In the genomic region with DNA sequence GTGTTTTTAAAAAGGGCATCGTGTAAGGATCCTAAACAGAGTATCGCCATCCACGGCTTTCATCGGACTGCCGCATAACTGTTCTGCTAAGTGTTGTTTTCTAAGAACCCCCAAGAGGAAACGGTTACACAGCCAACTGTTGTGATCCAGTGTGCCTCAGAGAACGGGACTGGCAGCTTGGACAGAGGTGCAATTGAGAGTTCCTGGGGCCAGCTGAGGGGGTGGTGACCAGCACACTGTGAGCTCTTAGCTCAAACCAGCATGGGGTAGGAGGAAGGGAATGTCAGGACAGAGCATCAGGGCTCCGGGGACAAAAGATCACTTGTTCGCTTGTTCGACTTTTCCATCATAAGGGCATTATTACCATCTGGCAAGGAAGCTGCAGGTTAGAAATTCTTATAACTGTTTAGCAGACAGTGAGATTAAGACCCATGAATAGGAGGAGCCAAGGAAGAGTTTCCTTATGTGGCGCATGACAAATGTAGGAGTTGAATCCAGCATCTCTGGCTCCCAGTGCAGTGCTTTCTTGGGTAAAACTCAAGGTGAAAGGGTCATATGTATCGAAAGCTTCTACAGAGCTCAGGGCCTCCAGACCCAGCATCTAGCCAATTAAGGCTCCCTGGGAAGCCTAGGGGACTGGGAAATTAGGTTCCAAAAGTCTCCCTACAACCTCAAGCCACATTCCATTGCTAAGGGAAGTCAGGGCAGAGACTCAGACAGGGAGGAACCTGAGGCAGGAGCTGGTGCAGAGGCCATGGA, we compare ENCODE assay signal across 11 mouse cellular contexts. TPM values are rescaled to one million over a fixed set of nuclear protein-coding genes. Genes with fewer than 3 reads are reported as not detected.
DNase-seq lines count a peak whose midpoint lies in the region; ATAC-seq and TF ChIP-seq lines count a peak whose summit lies in the region.
"Had no signal": no experiment of that assay in that cellular context is flagged by ENCODE, and none has a peak within 500 bp of the region (broad histone marks: within the 10 kb centered on the region; RNA-seq: fewer than 3 reads in every experiment).

No protein-coding gene starts in this region.

- peak overlapping the region; percentile 81 for H3K27ac ChIP-seq in forebrain, embryonic 10.5 days
- no peak overlapping the region for H3K27ac ChIP-seq in forebrain, embryonic 14.5 days (ENCODE audit: low read depth, low read length)
- H3K27ac ChIP-seq in embryonic facial prominence, embryonic 13.5 days, result no peak overlapping the region

- no peak for ATAC-seq in forebrain, embryonic 14.5 days
- no peak for ATAC-seq in embryonic facial prominence, embryonic 13.5 days (ENCODE audit: insufficient number of reproducible peaks, insufficient read depth, low FRiP score, low TSS enrichment, low read depth)

- 14% methylated on average over 12 of the region's 12 CpGs for WGBS in forebrain, embryonic 10.5 days
- 9% methylated on average over 12 of the region's 12 CpGs for WGBS in forebrain, embryonic 14.5 days
- 25% methylated on average over 12 of the region's 12 CpGs for WGBS in embryonic facial prominence, embryonic 13.5 days

- peak; percentile 57 for DNase-seq in forebrain, embryonic 10.5 days (ENCODE audit: extremely low spot score, low spot score)
- no peak for DNase-seq in forebrain, embryonic 14.5 days (ENCODE audit: low spot score)
- peak; percentile 40 to 60 for DNase-seq in left cerebral cortex, postnatal 10 days (ENCODE audit: extremely low spot score in 1 of 2, low spot score in 2 of 2)
- no peak for DNase-seq in thymus, adult 18-20 months
- no peak for DNase-seq in B cell, adult 2 months
- no peak for DNase-seq in gastrocnemius, adult 8-10 months (ENCODE audit: low spot score in 2 of 2)
- DNase-seq: kidney, adult 9 months had no signal

- H3K4me3 ChIP-seq in forebrain, embryonic 10.5 days, result peak overlapping the region; percentile 18; the same call in 1 of the 2 replicates
- no peak overlapping the region for H3K4me3 ChIP-seq in forebrain, embryonic 14.5 days (ENCODE audit: low read depth, low read length)
- peak overlapping the region; percentile 30 for H3K4me3 ChIP-seq in E14TG2a.4 (replicated peaks; ENCODE audit: low read length)
- H3K4me3 ChIP-seq in embryonic facial prominence, embryonic 13.5 days, result no peak overlapping the region

- peaks cover 3% of the 10 kb centered on the region; the same call in 1 of the 2 replicates for H3K9me3 ChIP-seq in forebrain, embryonic 10.5 days
- H3K9me3 ChIP-seq in forebrain, embryonic 14.5 days (replicated peaks; ENCODE audit: control insufficient read depth, low read length), result no peaks in the 10 kb centered on the region
- H3K9me3 ChIP-seq in E14TG2a.4 (ENCODE audit: low read length), result no peaks in the 10 kb centered on the region
- no peaks in the 10 kb centered on the region for H3K9me3 ChIP-seq in embryonic facial prominence, embryonic 13.5 days

- peaks cover 54% of the 10 kb centered on the region for H3K4me1 ChIP-seq in forebrain, embryonic 10.5 days
- peaks cover 2% of the 10 kb centered on the region; the same call in 1 of the 2 replicates for H3K4me1 ChIP-seq in forebrain, embryonic 14.5 days (ENCODE audit: control insufficient read depth, insufficient read depth, low read length)
- H3K4me1 ChIP-seq in E14TG2a.4 (replicated peaks; ENCODE audit: low read depth, low read length), result peaks cover 84% of the 10 kb centered on the region
- peaks cover 13% of the 10 kb centered on the region for H3K4me1 ChIP-seq in embryonic facial prominence, embryonic 13.5 days

- no peak overlapping the region for H3K9ac ChIP-seq in forebrain, embryonic 14.5 days (ENCODE audit: low read length)
- H3K9ac ChIP-seq in embryonic facial prominence, embryonic 13.5 days, result no peak overlapping the region

- intact Hi-C loops in left cerebral cortex, postnatal 10 days (cut with DNase I), result no loop called here

- TF ChIP-seq CTCF in E14TG2a.4 (conservative IDR thresholded peaks at IDR 0.05; ENCODE audit: low read length), result no peak

- no peak overlapping the region for H3K4me2 ChIP-seq in forebrain, embryonic 14.5 days (ENCODE audit: low read length)
- H3K4me2 ChIP-seq in embryonic facial prominence, embryonic 13.5 days, result peak overlapping the region; percentile 18; the same call in 1 of the 2 replicates

- no peaks in the 10 kb centered on the region for H3K36me3 ChIP-seq in forebrain, embryonic 10.5 days (replicated peaks)
- H3K36me3 ChIP-seq in forebrain, embryonic 14.5 days (ENCODE audit: control insufficient read depth, insufficient read depth, low read length), result no peaks in the 10 kb centered on the region
- H3K36me3 ChIP-seq in E14TG2a.4 (ENCODE audit: insufficient read depth, low read length), result no peaks in the 10 kb centered on the region
- no peaks in the 10 kb centered on the region for H3K36me3 ChIP-seq in embryonic facial prominence, embryonic 13.5 days

- H3K27me3 ChIP-seq in forebrain, embryonic 10.5 days (ENCODE audit: poor library complexity, severe bottlenecking), result no peaks in the 10 kb centered on the region
- no peaks in the 10 kb centered on the region for H3K27me3 ChIP-seq in forebrain, embryonic 14.5 days (replicated peaks; ENCODE audit: control insufficient read depth, insufficient read depth, low read length)
- no peaks in the 10 kb centered on the region for H3K27me3 ChIP-seq in E14TG2a.4 (ENCODE audit: insufficient read depth, low read length)
- no peaks in the 10 kb centered on the region for H3K27me3 ChIP-seq in embryonic facial prominence, embryonic 13.5 days

RNA-seq across cellular contexts. Expression of gene Ncf2, which starts 7.1 kb away (rescaled TPM):
- polyA plus RNA-seq in forebrain, embryonic 10.5 days (2016; fragmentation: Nextera tagmentation; extraction: Ambion mirVana), result 2.1 and 2.7 TPM in 2 replicates
- 2.1 and 3.4 TPM in 2 replicates for polyA plus RNA-seq in forebrain, embryonic 14.5 days (2014; fragmentation: Nextera tagmentation; extraction: Ambion mirVana)
- polyA plus RNA-seq in embryonic facial prominence, embryonic 13.5 days (2015; fragmentation: Nextera tagmentation; extraction: Ambion mirVana), result 3.4 and 3.6 TPM in 2 replicates
- 1 to 10 TPM; 2.4 to 2.8 TPM for total RNA-seq in left cerebral cortex, postnatal 10 days (2021)
- 1 to 10 TPM in 1 of 4 experiments, under 1 TPM in 3; 0.34 to 1.1 (median 0.48) TPM for total RNA-seq in gastrocnemius, adult 8-10 months (2022)

RNA-seq across cellular contexts. Expression of gene Arpc5, which starts 26.6 kb away (rescaled TPM):
- polyA plus RNA-seq in forebrain, embryonic 10.5 days (2016; fragmentation: Nextera tagmentation; extraction: Ambion mirVana), result 195 and 203 TPM in 2 replicates
- polyA plus RNA-seq in forebrain, embryonic 14.5 days (2014; fragmentation: Nextera tagmentation; extraction: Ambion mirVana), result 430 and 478 TPM in 2 replicates
- 217 and 249 TPM in 2 replicates for polyA plus RNA-seq in embryonic facial prominence, embryonic 13.5 days (2015; fragmentation: Nextera tagmentation; extraction: Ambion mirVana)
- 100 to 1,000 TPM; 210 to 213 TPM for total RNA-seq in left cerebral cortex, postnatal 10 days (2021)
- total RNA-seq in gastrocnemius, adult 8-10 months (2022), result 1 to 10 TPM; 7.3 to 9.8 (median 8.7) TPM

RNA-seq across cellular contexts. Expression of gene Rgl1, which starts 26.8 kb away (rescaled TPM):
- 29.1 TPM in 2 replicates for polyA plus RNA-seq in forebrain, embryonic 10.5 days (2016; fragmentation: Nextera tagmentation; extraction: Ambion mirVana)
- polyA plus RNA-seq in forebrain, embryonic 14.5 days (2014; fragmentation: Nextera tagmentation; extraction: Ambion mirVana), result 16.4 and 20.5 TPM in 2 replicates
- 39.6 and 41.1 TPM in 2 replicates for polyA plus RNA-seq in embryonic facial prominence, embryonic 13.5 days (2015; fragmentation: Nextera tagmentation; extraction: Ambion mirVana)
- 10 to 100 TPM; 85.2 to 86.9 TPM for total RNA-seq in left cerebral cortex, postnatal 10 days (2021)
- 1 to 10 TPM; 2.9 to 9.4 (median 5.3) TPM for total RNA-seq in gastrocnemius, adult 8-10 months (2022)

RNA-seq across cellular contexts. Expression of gene Apobec4, which starts 42.6 kb away (rescaled TPM):
- not detected in 2 replicates for polyA plus RNA-seq in forebrain, embryonic 10.5 days (2016; fragmentation: Nextera tagmentation; extraction: Ambion mirVana)
- polyA plus RNA-seq in forebrain, embryonic 14.5 days (2014; fragmentation: Nextera tagmentation; extraction: Ambion mirVana), result 0.10 TPM in 1 of 2 replicates, not detected in the other
- polyA plus RNA-seq in embryonic facial prominence, embryonic 13.5 days (2015; fragmentation: Nextera tagmentation; extraction: Ambion mirVana), result not detected in 2 replicates
- not detected for total RNA-seq in left cerebral cortex, postnatal 10 days (2021)
- total RNA-seq in gastrocnemius, adult 8-10 months (2022), result not detected
- total RNA-seq: gastrocnemius, adult 18-20 months had no signal
- polyA plus RNA-seq: stomach, embryonic 16.5 days had no signal

Comparison
In these comparisons a context has a peak if more than half of its experiments do, and no peak if none do; other contexts are left out.
1. DNase-seq: peak in forebrain, embryonic 10.5 days (single experiment) and left cerebral cortex, postnatal 10 days (2 of 2); none in forebrain, embryonic 14.5 days (single experiment), thymus, adult 18-20 months (0 of 2), B cell, adult 2 months (0 of 2) and gastrocnemius, adult 8-10 months (0 of 2).
2. H3K4me3 ChIP-seq: peak in forebrain, embryonic 10.5 days (single experiment) and E14TG2a.4 (single experiment); none in forebrain, embryonic 14.5 days (single experiment) and embryonic facial prominence, embryonic 13.5 days (single experiment).